Mouse (Mus musculus): ENCODE measurements around the gene Rpl10a. TPM values are rescaled to one million over a fixed set of nuclear protein-coding genes. Genes with fewer than 3 reads are reported as not detected.

Rpl10a gene
- polyA plus RNA-seq, 1 experiment from 2014 or later = 366 TPM

- no peak overlapping the region for H3K27ac ChIP-seq
- ATAC-seq (ENCODE audit: low FRiP score) = no peak
- H3K4me1 ChIP-seq (replicated peaks) = peaks cover 21% of the 10 kb centered on the region
- 92% methylated on average over 7 of the region's 7 CpGs for WGBS
- no peak overlapping the region for H3K9ac ChIP-seq
- H3K9me3 ChIP-seq = no peaks in the 10 kb centered on the region
- H3K27me3 ChIP-seq = 0 out of 2 replicates have a peak, but pooled peaks cover 3% of the 10 kb centered on the region
- H3K4me2 ChIP-seq = no peak overlapping the region
- no peak overlapping the region for H3K4me3 ChIP-seq
- 0 out of 2 replicates have a peak, but pooled peaks cover 5% of the 10 kb centered on the region for H3K36me3 ChIP-seq
Measured at GRCm38 (mm10) chr17:28337547-28337946, 9.3 kb downstream of the Rpl10a start.

DNA sequence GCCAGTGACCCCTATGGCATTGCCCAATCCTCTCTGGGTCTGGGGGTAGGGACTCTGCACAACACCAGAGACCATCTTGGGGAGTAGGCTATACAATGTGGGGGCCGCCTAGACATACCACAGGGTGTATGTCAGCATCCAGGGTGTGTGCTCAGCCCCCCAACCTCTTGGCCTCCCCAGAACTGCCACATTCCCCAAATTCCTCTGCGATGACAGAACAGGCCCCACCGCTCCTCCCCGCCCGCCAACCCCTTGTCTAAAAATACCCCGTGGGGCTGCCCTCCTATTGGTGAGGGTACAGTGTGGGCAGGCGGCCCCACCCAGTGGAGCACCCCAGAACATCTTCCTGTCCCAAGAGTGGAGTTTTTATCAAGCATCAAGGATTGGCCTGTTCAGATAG lies 12.3 kb downstream of the Rpl10a start:
- Histone ChIP-seq H3K9me3 (no peaks in the 10 kb centered on the region), H3K4me1 (replicated peaks) (peaks cover 33% of the 10 kb centered on the region), H3K9ac (peak overlapping the region; percentile 55), H3K36me3 (no peaks in the 10 kb centered on the region), H3K27ac (no peak overlapping the region), H3K4me3 (no peak overlapping the region), H3K4me2 (peak overlapping the region; percentile 54), H3K27me3 (peaks cover 22% of the 10 kb centered on the region; the same call in 1 of the 2 replicates)
- no peak for ATAC-seq (ENCODE audit: low FRiP score)
- WGBS = 82% methylated on average over 7 of the region's 7 CpGs

DNA sequence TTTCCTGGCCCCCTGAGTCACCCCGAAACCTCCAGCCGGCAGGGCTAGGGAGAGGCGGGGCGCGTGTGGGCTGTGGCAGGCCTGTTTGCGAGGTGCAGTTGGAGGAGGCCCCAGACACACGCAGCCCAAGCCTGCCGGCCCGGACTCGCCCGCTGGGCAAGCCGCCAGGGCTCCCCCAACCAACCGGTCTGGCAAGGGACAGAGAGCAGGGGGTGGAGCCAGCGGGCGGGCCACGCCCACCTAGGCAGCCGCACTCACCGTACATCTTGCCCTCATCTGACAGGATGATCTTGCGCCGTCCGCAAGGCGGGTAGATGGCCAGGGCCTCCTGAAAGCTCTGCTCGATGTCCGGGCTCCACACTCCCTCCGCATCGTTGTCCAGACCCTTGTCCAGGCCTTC lies 12.8 kb downstream of the Rpl10a start:
- H3K27ac ChIP-seq = no peak overlapping the region
- ATAC-seq (ENCODE audit: low FRiP score) = peak; percentile 36; the same call in 1 of the 2 replicates

GRCm38 (mm10) chr17:28344050-28344607 lies 15.9 kb downstream of the Rpl10a start:
- ATAC-seq (ENCODE audit: low FRiP score) = no peak
- Histone ChIP-seq H3K36me3 (no peaks in the 10 kb centered on the region), H3K9ac (no peak overlapping the region), H3K4me1 (replicated peaks) (peaks cover 52% of the 10 kb centered on the region), H3K27ac (no peak overlapping the region), H3K4me2 (no peak overlapping the region), H3K9me3 (no peaks in the 10 kb centered on the region), H3K4me3 (no peak overlapping the region), H3K27me3 (peaks cover 50% of the 10 kb centered on the region)
- WGBS = 23% methylated on average over 2 of the region's 4 CpGs

More for the DNA sequence above, 12.8 kb downstream of the Rpl10a start:
- Histone ChIP-seq H3K36me3 (no peaks in the 10 kb centered on the region), H3K4me1 (replicated peaks) (peaks cover 38% of the 10 kb centered on the region), H3K9me3 (no peaks in the 10 kb centered on the region), H3K27me3 (peaks cover 27% of the 10 kb centered on the region; the same call in 1 of the 2 replicates), H3K4me3 (peak overlapping the region; percentile 29), H3K9ac (peak overlapping the region; percentile 55), H3K4me2 (peak overlapping the region; percentile 54)
- WGBS = 6% methylated on average over 26 of the region's 26 CpGs

DNA sequence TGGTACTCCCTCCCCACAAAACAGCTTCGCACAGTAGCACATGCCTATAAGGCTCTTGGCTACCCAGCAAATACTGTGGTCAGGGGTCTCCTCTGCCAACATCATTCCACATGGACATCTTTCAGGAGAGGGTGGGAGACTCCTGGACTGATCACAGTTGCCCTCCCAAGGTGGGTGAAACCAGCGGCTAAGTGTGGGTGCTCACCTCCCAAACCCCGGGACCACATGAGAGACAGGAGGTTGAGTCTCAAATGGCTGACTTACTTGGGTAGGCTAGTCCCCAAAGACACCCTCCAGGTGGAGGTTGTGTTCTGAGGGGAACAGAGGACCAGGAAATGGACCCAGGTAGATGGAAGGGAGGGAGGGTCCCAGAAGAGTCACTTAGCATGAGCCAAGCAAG lies 16.4 kb downstream of the Rpl10a start:
- Histone ChIP-seq H3K27me3 (peaks cover 55% of the 10 kb centered on the region), H3K36me3 (no peaks in the 10 kb centered on the region), H3K27ac (no peak overlapping the region), H3K9me3 (no peaks in the 10 kb centered on the region), H3K4me3 (no peak overlapping the region), H3K4me2 (no peak overlapping the region), H3K9ac (no peak overlapping the region), H3K4me1 (replicated peaks) (peaks cover 58% of the 10 kb centered on the region)
- WGBS = 60% methylated on average over 3 of the region's 3 CpGs
- no peak for ATAC-seq (ENCODE audit: low FRiP score)

DNA sequence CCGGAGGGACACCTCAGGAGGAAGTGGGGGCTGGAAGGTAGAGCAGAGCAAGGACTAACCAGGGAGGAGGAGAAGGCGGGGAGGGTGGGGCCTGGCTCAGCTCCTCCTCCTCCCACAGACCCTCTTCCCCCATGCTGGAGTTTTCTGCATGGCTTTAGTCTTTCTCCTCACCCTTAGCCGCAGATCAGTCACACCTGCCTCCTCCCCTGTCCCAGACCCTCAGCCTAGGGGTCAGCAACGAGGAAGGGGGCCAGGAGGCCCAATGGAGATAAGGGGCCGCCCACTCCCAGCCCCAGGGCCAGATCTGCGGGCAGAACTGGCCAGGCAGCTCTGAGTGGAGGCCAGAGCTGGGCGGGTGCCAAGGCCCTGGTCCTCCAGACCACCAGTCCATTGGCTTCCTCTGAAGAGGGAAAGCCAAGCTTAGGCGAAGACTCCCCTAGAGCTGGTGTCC lies 17.0 kb downstream of the Rpl10a start:
- 17% methylated on average over 7 of the region's 8 CpGs for WGBS
- peaks cover 64% of the 10 kb centered on the region for H3K4me1 ChIP-seq (replicated peaks)
- H3K27me3 ChIP-seq = peaks cover 59% of the 10 kb centered on the region
- no peak overlapping the region for H3K4me3 ChIP-seq
- no peak overlapping the region for H3K27ac ChIP-seq
- H3K9ac ChIP-seq = no peak overlapping the region; the same call in 1 of the 2 replicates
- ATAC-seq (ENCODE audit: low FRiP score) = no peak
- H3K36me3 ChIP-seq = no peaks in the 10 kb centered on the region
- no peaks in the 10 kb centered on the region for H3K9me3 ChIP-seq
- H3K4me2 ChIP-seq = 0 out of 2 replicates have a peak overlapping the region, but pooled peaks have one; percentile 6

- Histone ChIP-seq H3K4me2 (0 out of 2 replicates have a peak overlapping the region, but pooled peaks have one; percentile 6), H3K27me3 (peaks cover 65% of the 10 kb centered on the region), H3K36me3 (no peaks in the 10 kb centered on the region), H3K4me3 (no peak overlapping the region), H3K9ac (no peak overlapping the region; the same call in 1 of the 2 replicates), H3K4me1 (replicated peaks) (peaks cover 65% of the 10 kb centered on the region), H3K9me3 (no peaks in the 10 kb centered on the region), H3K27ac (no peak overlapping the region)
- no peak for ATAC-seq (ENCODE audit: low FRiP score)
- WGBS = 10% methylated on average over 10 of the region's 10 CpGs
Measured at GRCm38 (mm10) chr17:28345882-28346281, 17.6 kb downstream of the Rpl10a start.

- WGBS = 80% methylated on average over 10 of the region's 10 CpGs
- Histone ChIP-seq H3K4me1 (replicated peaks) (peaks cover 62% of the 10 kb centered on the region), H3K36me3 (no peaks in the 10 kb centered on the region), H3K9me3 (no peaks in the 10 kb centered on the region), H3K27ac (no peak overlapping the region), H3K4me2 (no peak overlapping the region), H3K4me3 (no peak overlapping the region), H3K9ac (no peak overlapping the region), H3K27me3 (peaks cover 79% of the 10 kb centered on the region)
- no peak for ATAC-seq (ENCODE audit: low FRiP score)
Measured at GRCm38 (mm10) chr17:28347327-28347726, 19.1 kb downstream of the Rpl10a start.

DNA sequence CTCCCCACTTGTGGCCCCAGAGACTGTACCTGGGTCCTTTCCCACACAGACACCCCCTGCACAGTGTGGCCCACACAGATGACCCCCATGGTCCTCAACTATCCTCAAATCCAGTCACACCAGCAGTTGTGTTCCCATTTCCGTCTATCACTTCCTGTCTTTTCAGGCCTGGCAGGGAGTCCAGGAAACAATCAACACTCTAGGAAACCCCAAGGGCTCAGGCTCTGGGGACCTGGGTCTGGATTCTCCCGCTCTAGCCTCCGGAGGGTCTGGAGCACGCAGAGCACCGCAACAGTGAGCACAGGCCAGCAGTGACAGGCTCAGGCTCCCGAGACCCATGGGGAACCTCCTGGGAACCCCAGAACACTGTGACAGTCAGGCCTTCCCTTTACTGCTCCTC lies 19.9 kb downstream of the Rpl10a start:
- H3K36me3 ChIP-seq = no peaks in the 10 kb centered on the region
- ATAC-seq (ENCODE audit: low FRiP score) = no peak
- H3K4me1 ChIP-seq (replicated peaks) = peaks cover 62% of the 10 kb centered on the region
- peak overlapping the region; percentile 35; the same call in 1 of the 2 replicates for H3K9ac ChIP-seq
- peak overlapping the region; percentile 8; the same call in 1 of the 2 replicates for H3K4me2 ChIP-seq
- WGBS = 71% methylated on average over 6 of the region's 6 CpGs
- H3K27me3 ChIP-seq = peaks cover 80% of the 10 kb centered on the region
- no peaks in the 10 kb centered on the region for H3K9me3 ChIP-seq
- H3K4me3 ChIP-seq = no peak overlapping the region
- no peak overlapping the region for H3K27ac ChIP-seq

- Histone ChIP-seq H3K27ac (no peak overlapping the region; the same call in 1 of the 2 replicates), H3K4me2 (peak overlapping the region; percentile 84), H3K27me3 (peaks cover 86% of the 10 kb centered on the region), H3K4me1 (replicated peaks) (peaks cover 57% of the 10 kb centered on the region), H3K36me3 (no peaks in the 10 kb centered on the region), H3K9ac (peak overlapping the region; percentile 78), H3K4me3 (peak overlapping the region; percentile 57), H3K9me3 (no peaks in the 10 kb centered on the region)
- ATAC-seq (ENCODE audit: low FRiP score) = no peak
- 19% methylated on average over 12 of the region's 13 CpGs for WGBS
Measured at GRCm38 (mm10) chr17:28349264-28349880, 21.1 kb downstream of the Rpl10a start.

DNA sequence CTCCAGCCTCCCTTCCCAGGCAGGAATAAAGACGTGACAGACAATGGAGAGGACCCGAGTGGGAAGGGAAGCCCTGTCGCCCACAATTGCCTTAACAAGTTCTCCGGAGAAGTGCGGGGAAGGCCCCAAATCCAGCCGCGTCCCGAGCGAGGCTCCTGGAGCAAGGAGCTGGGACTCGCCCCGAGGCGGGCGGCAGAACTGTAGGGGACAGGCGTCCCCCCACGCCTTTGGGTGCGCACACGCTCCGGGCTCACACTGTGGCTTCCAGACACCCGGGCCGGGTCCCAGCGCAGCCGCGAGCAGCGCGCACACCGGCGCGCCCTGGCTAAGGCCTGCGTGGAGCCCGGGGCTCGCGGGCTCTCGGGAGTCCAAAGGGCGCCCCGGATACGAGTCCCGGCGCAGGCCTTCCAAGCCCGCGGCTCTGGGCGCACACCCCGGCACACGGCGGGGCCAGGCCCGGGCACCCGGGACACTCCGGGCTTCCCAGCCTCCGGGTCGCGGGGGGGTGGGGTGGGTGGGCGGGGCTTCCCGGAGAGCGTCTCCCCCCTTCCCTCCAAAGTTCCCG lies 21.7 kb downstream of the Rpl10a start:
- H3K9me3 ChIP-seq = no peaks in the 10 kb centered on the region
- peaks cover 51% of the 10 kb centered on the region for H3K4me1 ChIP-seq (replicated peaks)
- peaks cover 79% of the 10 kb centered on the region for H3K27me3 ChIP-seq
- under 1% methylated on average over 54 of the region's 54 CpGs for WGBS
- H3K36me3 ChIP-seq = no peaks in the 10 kb centered on the region
- peak overlapping the region; percentile 78 for H3K9ac ChIP-seq
- peak overlapping the region; percentile 57 for H3K4me3 ChIP-seq
- H3K4me2 ChIP-seq = peak overlapping the region; percentile 84
- H3K27ac ChIP-seq = peak overlapping the region; percentile 62
- peak; percentile 42 for ATAC-seq (ENCODE audit: low FRiP score)
